Mouse (Mus musculus) small intestine, adult 2 months (tissue): Measurements from ENCODE around the gene Nr4a1.

Experiments
- CTCF ChIP-seq: fragments of 200-500 bp; IDR thresholded peaks from 2 replicates; pipeline ENCODE4 v1.5.1; 2012; ENCODE audit warnings: low read depth, mild to moderate bottlenecking, control low read depth, inconsistent platforms, low read length, moderate library complexity, mixed read lengths; ENCODE audit not compliant: insufficient replicate concordance, insufficient read length; ENCODE audit errors: extremely low read depth
- POLR2A ChIP-seq: fragments of 200-500 bp; IDR thresholded peaks from 2 replicates; pipeline ENCODE4 v1.6.1; 2012; ENCODE audit warnings: low read depth, mild to moderate bottlenecking, control low read depth, inconsistent platforms, low read length, moderate library complexity

DNA sequence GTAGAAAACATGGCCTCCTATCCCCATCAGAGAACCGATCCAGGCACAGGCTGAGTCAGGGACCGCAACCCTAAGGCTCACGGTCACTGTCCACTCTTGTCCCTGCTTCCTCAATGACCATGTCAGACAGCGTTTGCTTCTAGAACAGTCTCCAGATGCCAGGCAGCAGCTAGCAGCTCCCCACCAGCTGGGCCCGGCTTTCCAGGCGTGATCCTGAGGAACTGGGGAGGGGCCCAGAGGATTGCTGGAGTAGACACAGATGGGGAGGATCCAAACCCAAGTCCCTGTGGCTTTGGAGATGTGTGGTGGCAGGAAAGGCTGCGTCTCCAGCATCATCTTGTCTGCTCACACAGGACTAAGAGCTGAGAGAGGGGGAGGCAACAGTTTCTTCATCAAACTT lies 41.0 kb downstream of the Nr4a1 start:
- TF ChIP-seq CTCF (no peak), POLR2A (no peak)
